Mouse (Mus musculus): ENCODE data around the gene Fibp. TPM values are rescaled to one million over a fixed set of nuclear protein-coding genes. Genes with fewer than 3 reads are reported as not detected.

Fibp gene
- polyA plus RNA-seq, 1 experiment from 2014 or later, result 169 TPM

- 0 out of 2 replicates have a peak, but pooled peaks cover 3% of the 10 kb centered on the region for H3K36me3 ChIP-seq (ENCODE audit: control insufficient read depth, insufficient read depth, low read length)
- H3K4me3 ChIP-seq (replicated peaks; ENCODE audit: low read depth, low read length), result peak overlapping the region; percentile 85
- WGBS, result 4% methylated on average over 26 of the region's 26 CpGs
- H3K9me3 ChIP-seq (ENCODE audit: control insufficient read depth, low read length), result no peaks in the 10 kb centered on the region
- H3K9ac ChIP-seq (replicated peaks; ENCODE audit: low read length), result peak overlapping the region; percentile 91
- DNase-seq (no peak), ATAC-seq (ENCODE audit: low FRiP score, low TSS enrichment) (no peak)
- H3K4me1 ChIP-seq (ENCODE audit: control insufficient read depth, insufficient read depth, low read length), result peaks cover 38% of the 10 kb centered on the region
- no peaks in the 10 kb centered on the region for H3K27me3 ChIP-seq (ENCODE audit: control insufficient read depth, insufficient read depth, low read length)
- H3K4me2 ChIP-seq (ENCODE audit: low read length), result peak overlapping the region; percentile 98
- H3K27ac ChIP-seq (replicated peaks; ENCODE audit: low read depth, low read length), result peak overlapping the region; percentile 96
These were observed 4.0 kb upstream of the Fibp start for GRCm38 (mm10) chr19:5456241-5456921.

DNA sequence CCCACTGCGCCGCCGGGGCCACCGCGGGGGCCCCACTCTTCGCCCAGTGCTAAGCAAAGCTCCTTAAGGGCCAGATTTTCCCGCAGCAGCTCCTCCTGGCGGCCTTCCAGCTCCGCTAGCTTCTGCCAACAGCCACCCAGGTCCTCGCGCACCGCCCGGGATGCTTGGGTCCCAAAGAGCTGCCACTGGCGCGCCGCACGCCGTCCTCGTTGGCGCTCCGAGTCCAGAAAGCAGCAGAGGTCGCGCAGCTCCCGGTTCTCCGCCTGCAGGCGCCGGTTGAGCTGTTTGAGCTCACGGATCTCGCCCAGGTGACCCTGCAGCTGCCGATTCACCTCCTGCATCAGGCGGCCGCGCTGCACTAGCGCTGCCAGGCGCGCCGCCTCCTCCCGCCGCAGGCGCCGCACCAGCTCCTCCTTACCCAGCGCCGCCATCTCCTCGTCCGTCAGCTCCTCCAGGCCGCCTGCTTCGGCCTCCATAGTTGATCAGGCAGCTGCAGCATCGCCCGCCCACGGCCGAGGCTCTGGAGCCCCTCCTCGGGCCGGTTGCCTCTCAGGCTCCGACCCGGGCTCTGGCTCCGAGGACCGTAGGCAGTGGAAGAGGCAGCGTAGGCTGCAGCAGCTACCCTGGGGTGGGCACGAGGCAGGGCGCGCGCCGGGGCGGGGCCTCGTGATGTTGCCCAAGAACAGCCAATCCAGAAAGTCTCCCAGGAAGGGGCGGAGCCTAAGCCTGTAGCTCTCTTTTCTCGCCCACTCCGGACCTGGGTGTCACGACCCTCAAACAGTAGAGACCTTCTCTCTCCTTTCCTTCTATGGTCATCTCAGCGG, 3.3 kb upstream of the Fibp start:
- Histone ChIP-seq H3K27ac (replicated peaks; ENCODE audit: low read depth, low read length) (peak overlapping the region; percentile 96), H3K27me3 (ENCODE audit: control insufficient read depth, insufficient read depth, low read length) (no peaks in the 10 kb centered on the region), H3K9me3 (ENCODE audit: control insufficient read depth, low read length) (no peaks in the 10 kb centered on the region), H3K9ac (replicated peaks; ENCODE audit: low read length) (peak overlapping the region; percentile 91), H3K36me3 (ENCODE audit: control insufficient read depth, insufficient read depth, low read length) (0 out of 2 replicates have a peak, but pooled peaks cover 3% of the 10 kb centered on the region), H3K4me3 (replicated peaks; ENCODE audit: low read depth, low read length) (peak overlapping the region; percentile 85), H3K4me2 (ENCODE audit: low read length) (peak overlapping the region; percentile 98), H3K4me1 (ENCODE audit: control insufficient read depth, insufficient read depth, low read length) (peaks cover 39% of the 10 kb centered on the region)
- WGBS, result under 1% methylated on average over 70 of the region's 70 CpGs
- peak; percentile 97 for DNase-seq
- peak; percentile 93 for ATAC-seq (ENCODE audit: low FRiP score, low TSS enrichment)

DNA sequence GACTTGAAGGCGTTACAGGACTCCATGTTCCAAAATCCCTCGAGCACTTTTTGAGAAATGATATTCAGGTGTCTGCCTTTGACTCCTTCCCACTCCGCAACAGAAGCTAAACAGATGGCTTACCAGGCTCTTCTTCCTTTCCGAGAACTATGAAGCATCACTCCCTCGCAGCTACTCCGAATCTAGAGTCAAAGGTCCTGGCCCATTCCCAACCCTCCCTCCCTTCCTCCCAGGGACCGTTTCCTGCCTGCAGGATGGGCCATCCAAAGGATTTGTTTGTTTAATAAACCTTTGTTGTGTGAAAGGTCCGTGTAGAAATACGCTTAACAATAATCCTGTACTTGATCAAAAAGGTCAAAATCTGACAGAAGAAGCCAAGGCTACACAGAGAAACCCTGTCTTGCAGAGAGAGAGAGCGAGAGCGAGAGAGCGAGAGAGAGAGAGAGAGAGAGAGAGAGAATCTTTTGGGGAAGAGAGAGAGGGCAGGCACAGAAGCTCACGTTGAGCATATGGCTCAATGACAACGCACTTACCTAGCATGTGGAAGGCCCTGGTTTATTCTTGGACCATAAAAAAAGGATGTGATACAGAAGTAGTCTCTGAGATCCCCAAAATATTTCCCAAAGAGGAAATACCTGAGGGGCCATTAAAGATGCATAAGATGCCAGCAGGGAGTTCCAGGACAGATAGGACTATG, 2.5 kb upstream of the Fibp start, which contains the start of gene Ccdc85b:
Gene Ccdc85b (minus strand): TSS at position 149 of the 697 bp plus-strand sequence.
- no peak for DNase-seq

DNA sequence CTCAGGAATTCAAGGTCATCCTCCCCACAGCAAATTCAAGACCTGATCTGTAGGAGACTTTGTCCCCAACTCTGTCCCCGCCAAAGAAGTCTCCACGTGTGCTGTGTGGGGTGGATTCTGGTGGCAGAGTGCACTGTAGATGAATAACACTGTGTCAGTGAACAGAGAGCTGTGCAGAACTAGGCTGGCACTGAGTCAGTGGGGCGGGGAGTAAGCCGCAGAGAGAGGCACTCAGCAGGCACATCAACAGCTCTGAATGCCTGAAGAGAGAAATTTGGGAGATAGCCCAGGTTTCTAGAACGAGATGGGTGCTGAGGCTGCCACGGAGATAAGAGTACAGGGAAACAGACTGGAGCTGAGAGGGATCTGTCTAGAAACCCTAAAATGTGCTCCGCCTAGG, 1.4 kb upstream of the Fibp start:
- H3K9ac ChIP-seq (replicated peaks; ENCODE audit: low read length), result no peak overlapping the region
- no peak for DNase-seq
- no peak overlapping the region for H3K27ac ChIP-seq (replicated peaks; ENCODE audit: low read depth, low read length)
- no peaks in the 10 kb centered on the region for H3K9me3 ChIP-seq (ENCODE audit: control insufficient read depth, low read length)
- peaks cover 41% of the 10 kb centered on the region for H3K4me1 ChIP-seq (ENCODE audit: control insufficient read depth, insufficient read depth, low read length)
- 72% methylated on average over 7 of the region's 7 CpGs for WGBS
- H3K27me3 ChIP-seq (ENCODE audit: control insufficient read depth, insufficient read depth, low read length), result no peaks in the 10 kb centered on the region
- no peak for ATAC-seq (ENCODE audit: low FRiP score, low TSS enrichment)
- no peak overlapping the region for H3K4me2 ChIP-seq (ENCODE audit: low read length)
- peaks cover 18% of the 10 kb centered on the region for H3K36me3 ChIP-seq (ENCODE audit: control insufficient read depth, insufficient read depth, low read length)
- H3K4me3 ChIP-seq (replicated peaks; ENCODE audit: low read depth, low read length), result no peak overlapping the region

More for the DNA sequence above, 2.5 kb upstream of the Fibp start, which contains the start of gene Ccdc85b:
- Histone ChIP-seq H3K4me3 (replicated peaks; ENCODE audit: low read depth, low read length) (peak within 1 kb of the TSS; percentile 85), H3K4me1 (ENCODE audit: control insufficient read depth, insufficient read depth, low read length) (peaks cover 39% of the 10 kb centered on the region), H3K4me2 (ENCODE audit: low read length) (peak within 1 kb of the TSS; percentile 98), H3K36me3 (ENCODE audit: control insufficient read depth, insufficient read depth, low read length) (peaks cover 10% of the 10 kb centered on the region), H3K27ac (replicated peaks; ENCODE audit: low read depth, low read length) (peak within 1 kb of the TSS; percentile 96), H3K9me3 (ENCODE audit: control insufficient read depth, low read length) (no peaks in the 10 kb centered on the region), H3K27me3 (ENCODE audit: control insufficient read depth, insufficient read depth, low read length) (no peaks in the 10 kb centered on the region), H3K9ac (replicated peaks; ENCODE audit: low read length) (peak within 1 kb of the TSS; percentile 91)
- WGBS, result 17% methylated on average over 14 of the region's 14 CpGs
- ATAC-seq (ENCODE audit: low FRiP score, low TSS enrichment), result no peak

GRCm38 (mm10) chr19:5459896-5460295, 519 bp upstream of the Fibp start:
- Histone ChIP-seq H3K4me2 (ENCODE audit: low read length) (peak overlapping the region; percentile 93), H3K4me3 (replicated peaks; ENCODE audit: low read depth, low read length) (peak overlapping the region; percentile 86), H3K4me1 (ENCODE audit: control insufficient read depth, insufficient read depth, low read length) (peaks cover 42% of the 10 kb centered on the region), H3K27me3 (ENCODE audit: control insufficient read depth, insufficient read depth, low read length) (no peaks in the 10 kb centered on the region), H3K27ac (replicated peaks; ENCODE audit: low read depth, low read length) (peak overlapping the region; percentile 83), H3K36me3 (ENCODE audit: control insufficient read depth, insufficient read depth, low read length) (peaks cover 22% of the 10 kb centered on the region), H3K9me3 (ENCODE audit: control insufficient read depth, low read length) (no peaks in the 10 kb centered on the region), H3K9ac (replicated peaks; ENCODE audit: low read length) (peak overlapping the region; percentile 73)
- ATAC-seq (ENCODE audit: low FRiP score, low TSS enrichment) (no peak), DNase-seq (no peak)
- WGBS, result 25% methylated on average over 3 of the region's 3 CpGs

GRCm38 (mm10) chr19:5461411-5461810, 996 bp downstream of the Fibp start:
- H3K4me2 ChIP-seq (ENCODE audit: low read length), result peak overlapping the region; percentile 93
- no peaks in the 10 kb centered on the region for H3K27me3 ChIP-seq (ENCODE audit: control insufficient read depth, insufficient read depth, low read length)
- H3K4me1 ChIP-seq (ENCODE audit: control insufficient read depth, insufficient read depth, low read length), result peaks cover 27% of the 10 kb centered on the region
- ATAC-seq (ENCODE audit: low FRiP score, low TSS enrichment), result no peak
- peak overlapping the region; percentile 73; the same call in 1 of the 2 replicates for H3K9ac ChIP-seq (replicated peaks; ENCODE audit: low read length)
- H3K9me3 ChIP-seq (ENCODE audit: control insufficient read depth, low read length), result no peaks in the 10 kb centered on the region
- no peak for DNase-seq
- H3K27ac ChIP-seq (replicated peaks; ENCODE audit: low read depth, low read length), result no peak overlapping the region
- H3K4me3 ChIP-seq (replicated peaks; ENCODE audit: low read depth, low read length), result peak overlapping the region; percentile 86
- peaks cover 34% of the 10 kb centered on the region for H3K36me3 ChIP-seq (ENCODE audit: control insufficient read depth, insufficient read depth, low read length)
- WGBS, result 85% methylated on average over 6 of the region's 6 CpGs

DNA sequence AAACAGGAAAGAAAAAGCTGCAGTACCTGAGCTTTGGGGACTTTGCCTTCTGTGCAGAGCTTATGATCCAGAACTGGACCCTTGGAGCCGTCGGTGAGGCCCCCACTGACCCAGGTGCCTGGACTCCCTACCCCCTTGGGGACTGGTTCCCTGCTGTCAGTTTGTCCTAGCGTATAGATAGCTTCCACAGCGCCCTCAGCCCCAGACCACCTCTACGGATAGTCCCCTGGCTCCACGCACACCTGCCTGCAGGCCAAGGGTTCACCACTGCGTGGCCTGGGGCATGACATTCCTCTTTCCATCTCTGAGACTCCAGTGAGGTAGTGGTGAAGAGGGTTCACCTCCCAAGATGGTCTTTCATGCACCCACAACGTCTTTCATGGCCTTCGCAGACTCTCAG, 2.8 kb downstream of the Fibp start:
- Histone ChIP-seq H3K27me3 (ENCODE audit: control insufficient read depth, insufficient read depth, low read length) (no peaks in the 10 kb centered on the region), H3K27ac (replicated peaks; ENCODE audit: low read depth, low read length) (no peak overlapping the region), H3K9ac (replicated peaks; ENCODE audit: low read length) (no peak overlapping the region), H3K36me3 (ENCODE audit: control insufficient read depth, insufficient read depth, low read length) (peaks cover 51% of the 10 kb centered on the region), H3K9me3 (ENCODE audit: control insufficient read depth, low read length) (no peaks in the 10 kb centered on the region), H3K4me3 (replicated peaks; ENCODE audit: low read depth, low read length) (no peak overlapping the region), H3K4me2 (ENCODE audit: low read length) (no peak overlapping the region), H3K4me1 (ENCODE audit: control insufficient read depth, insufficient read depth, low read length) (peaks cover 19% of the 10 kb centered on the region)
- DNase-seq, result no peak
- WGBS, result 93% methylated on average over 9 of the region's 9 CpGs
- ATAC-seq (ENCODE audit: low FRiP score, low TSS enrichment), result no peak

- peak overlapping the region; percentile 70 for H3K27ac ChIP-seq (replicated peaks; ENCODE audit: low read depth, low read length)
- peak overlapping the region; percentile 59 for H3K9ac ChIP-seq (replicated peaks; ENCODE audit: low read length)
- peaks cover 19% of the 10 kb centered on the region for H3K4me1 ChIP-seq (ENCODE audit: control insufficient read depth, insufficient read depth, low read length)
- H3K4me3 ChIP-seq (replicated peaks; ENCODE audit: low read depth, low read length), result peak overlapping the region; percentile 28
- peaks cover 51% of the 10 kb centered on the region for H3K36me3 ChIP-seq (ENCODE audit: control insufficient read depth, insufficient read depth, low read length)
- H3K4me2 ChIP-seq (ENCODE audit: low read length), result peak overlapping the region; percentile 56
- DNase-seq (peak; percentile 91), ATAC-seq (ENCODE audit: low FRiP score, low TSS enrichment) (peak; percentile 61)
- H3K9me3 ChIP-seq (ENCODE audit: control insufficient read depth, low read length), result no peaks in the 10 kb centered on the region
- no peaks in the 10 kb centered on the region for H3K27me3 ChIP-seq (ENCODE audit: control insufficient read depth, insufficient read depth, low read length)
- WGBS, result 37% methylated on average over 15 of the region's 15 CpGs
These were observed 3.6 kb downstream of the Fibp start for GRCm38 (mm10) chr19:5463791-5464562.
